In the genomic region with DNA sequence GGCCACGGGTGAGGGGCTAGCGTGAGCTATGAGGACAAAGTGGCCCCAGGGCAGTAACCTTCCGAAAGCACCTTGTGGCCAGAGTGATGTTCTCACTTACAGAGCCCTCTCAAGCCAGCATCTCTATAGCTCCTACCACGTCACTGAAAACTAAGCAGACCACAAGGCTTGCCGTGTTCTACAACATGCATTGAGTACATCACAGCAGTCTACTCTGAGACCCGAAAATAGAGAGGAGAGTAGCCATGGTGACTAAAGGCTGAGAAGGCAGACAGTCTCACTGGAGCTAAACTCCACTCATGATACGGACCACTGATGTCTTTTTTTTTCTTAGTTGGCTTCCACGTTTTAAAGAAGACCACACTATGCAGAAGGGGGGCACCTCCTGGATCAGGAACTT, we compare ENCODE assay signal across 35 mouse cellular contexts. TPM values are rescaled to one million over a fixed set of nuclear protein-coding genes. Genes with fewer than 3 reads are reported as not detected.
"Had no signal": no experiment of that assay in that cellular context is flagged by ENCODE, and none has a peak within 500 bp of the region (broad histone marks: within the 10 kb centered on the region; RNA-seq: fewer than 3 reads in every experiment).

No protein-coding gene starts in this region.

- H3K27ac ChIP-seq: embryonic facial prominence, embryonic 10.5 days; embryonic facial prominence, embryonic 12.5 days; embryonic facial prominence, embryonic 13.5 days; embryonic facial prominence, embryonic 15.5 days; forebrain, embryonic 10.5 days; forebrain, embryonic 12.5 days; forebrain, embryonic 13.5 days; forebrain, embryonic 15.5 days; gastrocnemius, adult 2 months; heart, adult 2 months had no signal

- H3K4me2 ChIP-seq: embryonic facial prominence, embryonic 12.5 days; embryonic facial prominence, embryonic 13.5 days; embryonic facial prominence, embryonic 15.5 days; forebrain, embryonic 12.5 days; forebrain, embryonic 13.5 days; forebrain, embryonic 15.5 days had no signal

- DNase-seq: cerebellum, adult 2 months; cerebellum, adult 8-10 months; cerebellum, adult 9-10 months; cerebellum, adult 9-11 months; cerebellum, postnatal 10 days; cerebellum, postnatal 14 days; cerebellum, postnatal 25 days; cerebellum, postnatal 36 days; embryo, embryonic 11 days; gastrocnemius, adult 2 months; gastrocnemius, postnatal 10 days; gastrocnemius, postnatal 14 days; gastrocnemius, postnatal 25 days; gastrocnemius, postnatal 36 days; heart, adult 11 months; heart, adult 18-20 months; heart, adult 2 months had no signal

- ATAC-seq: forebrain, embryonic 13.5 days; forebrain, embryonic 15.5 days; forebrain, embryonic 16.5 days had no signal

- H3K4me1 ChIP-seq: embryonic facial prominence, embryonic 10.5 days; embryonic facial prominence, embryonic 12.5 days; forebrain, embryonic 10.5 days; forebrain, embryonic 12.5 days; forebrain, embryonic 13.5 days; forebrain, embryonic 15.5 days had no signal

- H3K36me3 ChIP-seq: embryonic facial prominence, embryonic 10.5 days; embryonic facial prominence, embryonic 12.5 days; embryonic facial prominence, embryonic 13.5 days; embryonic facial prominence, embryonic 15.5 days; forebrain, embryonic 10.5 days; forebrain, embryonic 12.5 days; forebrain, embryonic 15.5 days had no signal

- H3K9ac ChIP-seq: embryonic facial prominence, embryonic 12.5 days; embryonic facial prominence, embryonic 13.5 days; embryonic facial prominence, embryonic 15.5 days; forebrain, embryonic 12.5 days; forebrain, embryonic 13.5 days; forebrain, embryonic 15.5 days had no signal

- H3K27me3 ChIP-seq: embryonic facial prominence, embryonic 12.5 days; embryonic facial prominence, embryonic 13.5 days; embryonic facial prominence, embryonic 15.5 days; forebrain, embryonic 12.5 days; forebrain, embryonic 13.5 days; forebrain, embryonic 15.5 days had no signal

- H3K4me3 ChIP-seq: embryonic facial prominence, embryonic 10.5 days; embryonic facial prominence, embryonic 12.5 days; embryonic facial prominence, embryonic 13.5 days; embryonic facial prominence, embryonic 15.5 days; erythroblast, embryonic 14.5 days; forebrain, embryonic 10.5 days; forebrain, embryonic 12.5 days; forebrain, embryonic 13.5 days; forebrain, embryonic 15.5 days; gastrocnemius, adult 2 months; heart, adult 2 months had no signal

- H3K9me3 ChIP-seq: embryonic facial prominence, embryonic 10.5 days; embryonic facial prominence, embryonic 12.5 days; embryonic facial prominence, embryonic 13.5 days; embryonic facial prominence, embryonic 15.5 days; forebrain, embryonic 12.5 days; forebrain, embryonic 13.5 days; forebrain, embryonic 15.5 days had no signal

RNA-seq across cellular contexts. Expression of gene Adamts14, which starts 9.6 kb away (rescaled TPM):
- total RNA-seq: granulocyte monocyte progenitor cell, adult 5-6 weeks had no signal
- polyA plus RNA-seq: erythroblast, embryonic 14.5 days had no signal

RNA-seq across cellular contexts. Expression of gene Prf1, which starts 34.0 kb away (rescaled TPM):
- total RNA-seq: common myeloid progenitor, adult 5-6 weeks; gastrocnemius, adult 18-20 months; gastrocnemius, adult 2 months; gastrocnemius, adult 8-10 months; gastrocnemius, postnatal 10 days; gastrocnemius, postnatal 14 days; gastrocnemius, postnatal 25 days; gastrocnemius, postnatal 36 days; gastrocnemius, postnatal 4 days; granulocyte monocyte progenitor cell, adult 5-6 weeks had no signal
- polyA plus RNA-seq: cerebellum, adult 2 months; cortical plate, adult 2 months; embryonic facial prominence, embryonic 10.5 days; embryonic facial prominence, embryonic 11.5 days; embryonic facial prominence, embryonic 12.5 days; embryonic facial prominence, embryonic 13.5 days; embryonic facial prominence, embryonic 15.5 days; erythroblast, embryonic 14.5 days; forebrain, embryonic 10.5 days; forebrain, embryonic 11.5 days; forebrain, embryonic 12.5 days; forebrain, embryonic 13.5 days; forebrain, embryonic 15.5 days; forebrain, embryonic 16.5 days had no signal
